Mouse (Mus musculus) liver, embryonic 14.5 days (tissue): Measurements from ENCODE around the gene Olfr577. TPM values are rescaled to one million over a fixed set of nuclear protein-coding genes. Genes with fewer than 3 reads are reported as not detected.

Experiments used
- ATAC-seq: fragments of 200-750 bp; cut with Nextera tagmentation; 2 replicates; pipeline ENCODE4 v1.8.0; 2017; ENCODE audit warnings: moderate number of reproducible peaks, mild to moderate bottlenecking, moderate library complexity; ENCODE audit not compliant: insufficient read depth
- DNase-seq, 3 experiments: peaks; one replicate each; pipeline ENCODE4 v3.0.0-alpha.2; 2012 to 2013; ENCODE audit warnings: low read depth in 3 of 3, low spot score in 3 of 3
- H3K27ac ChIP-seq: fragments of 300-500 bp; sonication (generic); 2 replicates; pipeline ENCODE4 v1.5.1; 2014; ENCODE audit warnings: moderate library complexity, mild to moderate bottlenecking, control low read depth, inconsistent platforms
- H3K27me3 ChIP-seq: fragments of 300-500 bp; sonication (generic); 2 replicates; pipeline ENCODE4 v1.6.1; 2014; ENCODE audit warnings: mild to moderate bottlenecking, low read length, moderate library complexity; ENCODE audit not compliant: control insufficient read depth, insufficient read depth
- H3K36me3 ChIP-seq: fragments of 300-500 bp; sonication (generic); replicated peaks from 2 replicates; pipeline ENCODE4 v1.6.1; 2014; ENCODE audit warnings: low read depth; ENCODE audit not compliant: control insufficient read depth, insufficient read depth
- H3K4me1 ChIP-seq, 2 experiments: fragments of 200-500 bp in 1 of 2; fragments of 300-500 bp in 1 of 2; sonication (generic) in 1 of 2; replicated peaks; 2 replicates each; pipeline ENCODE4 v1.6.1; 2012 to 2014; ENCODE audit warnings: antibody characterized with exemption in 1 of 2, inconsistent platforms in 1 of 2, low read length in 1 of 2; ENCODE audit not compliant: control insufficient read depth in 2 of 2, insufficient read depth in 2 of 2
- H3K4me2 ChIP-seq: fragments of 300-500 bp; sonication (generic); 2 replicates; pipeline ENCODE4 v1.6.1; 2014; ENCODE audit warnings: low read depth, mild to moderate bottlenecking, control low read depth, moderate library complexity
- H3K4me3 ChIP-seq, 2 experiments: fragments of 200-500 bp in 1 of 2; fragments of 300-500 bp in 1 of 2; sonication (generic) in 1 of 2; 2 replicates each; pipeline ENCODE4 v1.5.1; 2012 to 2014; ENCODE audit warnings: low read depth in 2 of 2, low read length in 2 of 2, mild to moderate bottlenecking in 2 of 2, control low read depth in 1 of 2, inconsistent platforms in 1 of 2, moderate library complexity in 1 of 2; ENCODE audit not compliant: insufficient read depth in 1 of 2
- H3K9ac ChIP-seq: fragments of 300-500 bp; sonication (generic); replicated peaks from 2 replicates; pipeline ENCODE4 v1.6.1; 2014; ENCODE audit warnings: mild to moderate bottlenecking, control low read depth, moderate library complexity
- H3K9me3 ChIP-seq: fragments of 300-500 bp; sonication (generic); 2 replicates; pipeline ENCODE4 v1.6.1; 2016; ENCODE audit warnings: low read length, mixed read lengths; ENCODE audit not compliant: control insufficient read depth
- CTCF ChIP-seq: IDR thresholded peaks from 2 replicates; pipeline ENCODE4 v1.5.1; 2016; ENCODE audit warnings: antibody characterized with exemption, low read depth, control low read depth
- EP300 ChIP-seq: IDR thresholded peaks from 2 replicates; pipeline ENCODE4 v1.6.1; 2016; ENCODE audit warnings: antibody characterized with exemption, low read depth
- WGBS: fragments of 180-500 bp; shearing (Covaris S2); extraction: QIAGEN DNeasy Blood & Tissue Kit; methylation state at CpG from one replicate; pipeline ENCODE4 v1.1.7; 2014; ENCODE audit not compliant: insufficient replicate concordance; 5-methylcytosine and 5-hydroxymethylcytosine counted together
- polyA plus RNA-seq, 2 experiments: library from polyadenylated mRNA; depleted of rRNA in 1 of 2; stranded (reverse) in 1 of 2; unstranded in 1 of 2; fragments of >200 nt; fragmentation: Nextera tagmentation in 1 of 2; extraction: Ambion mirVana in 1 of 2; gene quantifications; 2 replicates each; pipeline versions ENCODE4 v1.2.1 to v1.2.3; 2012 to 2014

The Olfr577 gene
- polyA plus RNA-seq, 2 experiments = not detected

- 27% methylated on average over 3 of the region's 3 CpGs for WGBS
- Histone ChIP-seq H3K36me3 (no peaks in the 10 kb centered on the region), H3K4me2 (no peak overlapping the region), H3K27ac (no peak overlapping the region), H3K4me1 (no peaks in the 10 kb centered on the region), H3K27me3 (no peaks in the 10 kb centered on the region), H3K9me3 (no peaks in the 10 kb centered on the region), H3K4me3 (no peak overlapping the region), H3K9ac (no peak overlapping the region)
- TF ChIP-seq CTCF (no peak), EP300 (no peak)
- ATAC-seq = no peak
- no peak for DNase-seq
These were observed 48.6 kb downstream of the Olfr577 start for GRCm38 (mm10) chr7:102927105-102927504.

DNA sequence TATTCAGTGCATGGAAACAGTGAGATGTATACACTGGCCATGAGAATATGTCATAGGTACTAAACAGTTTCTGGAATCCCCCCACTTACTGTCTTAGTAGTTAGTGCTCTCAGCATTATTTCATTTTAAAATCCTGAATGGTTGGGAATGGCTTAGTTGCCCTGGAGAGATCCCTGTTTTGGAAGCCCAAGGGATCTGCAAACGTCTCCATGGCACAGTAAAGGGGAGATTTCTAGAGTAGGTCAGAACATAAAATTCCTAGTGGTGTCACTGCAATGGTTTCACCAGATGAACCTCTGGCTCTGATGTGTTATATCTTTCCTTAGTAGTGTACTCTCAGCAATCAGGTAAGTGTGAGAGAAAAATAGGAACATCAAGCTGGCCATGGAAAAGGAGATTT is 51.6 kb downstream of the Olfr577 start, which contains the start of gene Olfr572:
Gene Olfr572 (plus strand): TSS at position 301 of the 400 bp plus-strand sequence.
- H3K4me2 ChIP-seq = no peak within 1 kb of the TSS
- TF ChIP-seq CTCF (no peak), EP300 (no peak)
- no peaks in the 10 kb centered on the region for H3K36me3 ChIP-seq
- no peak for DNase-seq
- H3K27ac ChIP-seq = no peak within 1 kb of the TSS
- no peaks in the 10 kb centered on the region for H3K9me3 ChIP-seq
- ATAC-seq = no peak
- H3K9ac ChIP-seq = no peak within 1 kb of the TSS
- H3K4me3 ChIP-seq = no peak within 1 kb of the TSS
- 30% methylated on average over 1 of the region's 1 CpGs for WGBS
- H3K4me1 ChIP-seq = no peaks in the 10 kb centered on the region
- no peaks in the 10 kb centered on the region for H3K27me3 ChIP-seq

Other genes starting within 250 kb of the Olfr577 start
- gene Olfr559, start 248.5 kb downstream of the Olfr577 start, polyA plus RNA-seq (2012; rRNA removed) = not detected in 2 replicates
- gene Olfr559, start 248.5 kb downstream of the Olfr577 start, polyA plus RNA-seq (2014; fragmentation: Nextera tagmentation; extraction: Ambion mirVana) = not detected in 2 replicates
- not detected in 2 replicates for gene Olfr560, start 216.6 kb downstream of the Olfr577 start, polyA plus RNA-seq (2012; rRNA removed)
- gene Olfr560, start 216.6 kb downstream of the Olfr577 start, polyA plus RNA-seq (2014; fragmentation: Nextera tagmentation; extraction: Ambion mirVana) = not detected in 2 replicates
- 0.02 TPM in 2 replicates for gene Olfr78, start 216.5 kb downstream of the Olfr577 start, polyA plus RNA-seq (2012; rRNA removed)
- not detected in 2 replicates for gene Olfr78, start 216.5 kb downstream of the Olfr577 start, polyA plus RNA-seq (2014; fragmentation: Nextera tagmentation; extraction: Ambion mirVana)
- gene Olfr561, start 204.7 kb downstream of the Olfr577 start, polyA plus RNA-seq (2012; rRNA removed) = not detected in 2 replicates
- not detected in 2 replicates for gene Olfr561, start 204.7 kb downstream of the Olfr577 start, polyA plus RNA-seq (2014; fragmentation: Nextera tagmentation; extraction: Ambion mirVana)
- not detected in 2 replicates for gene Olfr564, start 172.5 kb downstream of the Olfr577 start, polyA plus RNA-seq (2012; rRNA removed)
- gene Olfr564, start 172.5 kb downstream of the Olfr577 start, polyA plus RNA-seq (2014; fragmentation: Nextera tagmentation; extraction: Ambion mirVana) = not detected in 2 replicates
- not detected in 2 replicates for gene Olfr566, start 117.2 kb downstream of the Olfr577 start, polyA plus RNA-seq (2012; rRNA removed)
- gene Olfr566, start 117.2 kb downstream of the Olfr577 start, polyA plus RNA-seq (2014; fragmentation: Nextera tagmentation; extraction: Ambion mirVana) = not detected in 2 replicates
- not detected in 2 replicates for gene Olfr568, start 98.8 kb downstream of the Olfr577 start, polyA plus RNA-seq (2012; rRNA removed)
- not detected in 2 replicates for gene Olfr568, start 98.8 kb downstream of the Olfr577 start, polyA plus RNA-seq (2014; fragmentation: Nextera tagmentation; extraction: Ambion mirVana)
- not detected in 2 replicates for gene Olfr569, start 85.1 kb downstream of the Olfr577 start, polyA plus RNA-seq (2012; rRNA removed)
- gene Olfr569, start 85.1 kb downstream of the Olfr577 start, polyA plus RNA-seq (2014; fragmentation: Nextera tagmentation; extraction: Ambion mirVana) = not detected in 2 replicates
- gene Olfr570, start 81.4 kb downstream of the Olfr577 start, polyA plus RNA-seq (2012; rRNA removed) = not detected in 2 replicates
- gene Olfr570, start 81.4 kb downstream of the Olfr577 start, polyA plus RNA-seq (2014; fragmentation: Nextera tagmentation; extraction: Ambion mirVana) = not detected in 2 replicates
- gene Olfr571, start 58.4 kb downstream of the Olfr577 start, polyA plus RNA-seq (2012; rRNA removed) = not detected in 2 replicates
- not detected in 2 replicates for gene Olfr571, start 58.4 kb downstream of the Olfr577 start, polyA plus RNA-seq (2014; fragmentation: Nextera tagmentation; extraction: Ambion mirVana)
- not detected in 2 replicates for gene Olfr572, start 51.5 kb downstream of the Olfr577 start, polyA plus RNA-seq (2012; rRNA removed)
- not detected in 2 replicates for gene Olfr572, start 51.5 kb downstream of the Olfr577 start, polyA plus RNA-seq (2014; fragmentation: Nextera tagmentation; extraction: Ambion mirVana)
- not detected in 2 replicates for gene Olfr573-ps1, start 33.4 kb downstream of the Olfr577 start, polyA plus RNA-seq (2012; rRNA removed)
- gene Olfr573-ps1, start 33.4 kb downstream of the Olfr577 start, polyA plus RNA-seq (2014; fragmentation: Nextera tagmentation; extraction: Ambion mirVana) = not detected in 2 replicates
- gene Olfr574, start 27.5 kb downstream of the Olfr577 start, polyA plus RNA-seq (2012; rRNA removed) = not detected in 2 replicates
- gene Olfr574, start 27.5 kb downstream of the Olfr577 start, polyA plus RNA-seq (2014; fragmentation: Nextera tagmentation; extraction: Ambion mirVana) = not detected in 2 replicates
- gene Olfr575, start 17.2 kb downstream of the Olfr577 start, polyA plus RNA-seq (2012; rRNA removed) = 0.01 TPM in 1 of 2 replicates, not detected in the other
- gene Olfr575, start 17.2 kb downstream of the Olfr577 start, polyA plus RNA-seq (2014; fragmentation: Nextera tagmentation; extraction: Ambion mirVana) = not detected in 2 replicates
- gene Olfr576, start 13.3 kb downstream of the Olfr577 start, polyA plus RNA-seq (2012; rRNA removed) = not detected in 2 replicates
- not detected in 2 replicates for gene Olfr576, start 13.3 kb downstream of the Olfr577 start, polyA plus RNA-seq (2014; fragmentation: Nextera tagmentation; extraction: Ambion mirVana)
- not detected in 2 replicates for gene Olfr578, start 13.4 kb upstream of the Olfr577 start, polyA plus RNA-seq (2012; rRNA removed)
- gene Olfr578, start 13.4 kb upstream of the Olfr577 start, polyA plus RNA-seq (2014; fragmentation: Nextera tagmentation; extraction: Ambion mirVana) = not detected in 2 replicates
- not detected in 2 replicates for gene Olfr582, start 62.1 kb upstream of the Olfr577 start, polyA plus RNA-seq (2012; rRNA removed)
- not detected in 2 replicates for gene Olfr582, start 62.1 kb upstream of the Olfr577 start, polyA plus RNA-seq (2014; fragmentation: Nextera tagmentation; extraction: Ambion mirVana)
- gene Olfr583, start 75.4 kb upstream of the Olfr577 start, polyA plus RNA-seq (2012; rRNA removed) = not detected in 2 replicates
- gene Olfr583, start 75.4 kb upstream of the Olfr577 start, polyA plus RNA-seq (2014; fragmentation: Nextera tagmentation; extraction: Ambion mirVana) = not detected in 2 replicates
- not detected in 2 replicates for gene Olfr584, start 105.9 kb upstream of the Olfr577 start, polyA plus RNA-seq (2012; rRNA removed)
- gene Olfr584, start 105.9 kb upstream of the Olfr577 start, polyA plus RNA-seq (2014; fragmentation: Nextera tagmentation; extraction: Ambion mirVana) = not detected in 2 replicates
- gene Olfr585, start 121.8 kb upstream of the Olfr577 start, polyA plus RNA-seq (2012; rRNA removed) = not detected in 2 replicates
- gene Olfr585, start 121.8 kb upstream of the Olfr577 start, polyA plus RNA-seq (2014; fragmentation: Nextera tagmentation; extraction: Ambion mirVana) = not detected in 2 replicates
- not detected in 2 replicates for gene Olfr586, start 149.7 kb upstream of the Olfr577 start, polyA plus RNA-seq (2012; rRNA removed)
- not detected in 2 replicates for gene Olfr586, start 149.7 kb upstream of the Olfr577 start, polyA plus RNA-seq (2014; fragmentation: Nextera tagmentation; extraction: Ambion mirVana)
- gene Olfr588-ps1, start 164.9 kb upstream of the Olfr577 start, polyA plus RNA-seq (2012; rRNA removed) = not detected in 2 replicates
- gene Olfr588-ps1, start 164.9 kb upstream of the Olfr577 start, polyA plus RNA-seq (2014; fragmentation: Nextera tagmentation; extraction: Ambion mirVana) = not detected in 2 replicates
- gene Olfr589, start 180.4 kb upstream of the Olfr577 start, polyA plus RNA-seq (2012; rRNA removed) = not detected in 2 replicates
- not detected in 2 replicates for gene Olfr589, start 180.4 kb upstream of the Olfr577 start, polyA plus RNA-seq (2014; fragmentation: Nextera tagmentation; extraction: Ambion mirVana)
- gene Olfr591, start 202.4 kb upstream of the Olfr577 start, polyA plus RNA-seq (2012; rRNA removed) = not detected in 2 replicates
- not detected in 2 replicates for gene Olfr591, start 202.4 kb upstream of the Olfr577 start, polyA plus RNA-seq (2014; fragmentation: Nextera tagmentation; extraction: Ambion mirVana)
- gene Olfr592, start 208.9 kb upstream of the Olfr577 start, polyA plus RNA-seq (2012; rRNA removed) = not detected in 2 replicates
- not detected in 2 replicates for gene Olfr592, start 208.9 kb upstream of the Olfr577 start, polyA plus RNA-seq (2014; fragmentation: Nextera tagmentation; extraction: Ambion mirVana)
- not detected in 2 replicates for gene Olfr593, start 235.9 kb upstream of the Olfr577 start, polyA plus RNA-seq (2012; rRNA removed)
- not detected in 2 replicates for gene Olfr593, start 235.9 kb upstream of the Olfr577 start, polyA plus RNA-seq (2014; fragmentation: Nextera tagmentation; extraction: Ambion mirVana)
- gene Olfr594, start 241.1 kb upstream of the Olfr577 start, polyA plus RNA-seq (2012; rRNA removed) = not detected in 2 replicates
- not detected in 2 replicates for gene Olfr594, start 241.1 kb upstream of the Olfr577 start, polyA plus RNA-seq (2014; fragmentation: Nextera tagmentation; extraction: Ambion mirVana)